Mouse (Mus musculus): ENCODE measurements at regions not wholly inside any gene's neighbourhood (a gene's known extent, or its start where the extent isn't known, plus 50 kb on each side); places are given as distances from the start of the nearest gene placed in this dataset.

- TF ChIP-seq CTCF (conservative IDR thresholded peaks at IDR 0.05; ENCODE audit: low read length) (no peak), NANOG (IDR thresholded peaks at IDR 0.05; ENCODE audit: borderline replicate concordance, low read length) (no peak)
Measured at GRCm38 (mm10) chr1:169416701-169417100, 114.6 kb downstream of the Nuf2 start.

Data from E14TG2a.4 (cell line).